Mouse (Mus musculus): Measurements from ENCODE around the gene Mcam. TPM values are rescaled to one million over a fixed set of nuclear protein-coding genes. Genes with fewer than 3 reads are reported as not detected.

The Mcam gene
- total RNA-seq (2021), result 10 to 100 TPM in 1 of 2 experiments, 1 to 10 TPM in 1; 9.0 to 11.6 TPM
- long read RNA-seq, experiment 1, transcript Mcam-201 (16 exons, 2,989 nt), result major isoform, 5 of 9 reads
- long read RNA-seq, experiment 1, partial matches to known transcripts, result 0 of 9 reads
- long read RNA-seq, experiment 1, other reads (novel, unspliced or antisense), result 4 of 9 reads
- long read RNA-seq, experiment 2, partial matches to known transcripts, result 0 of 1 reads
- long read RNA-seq, experiment 2, other reads (novel, unspliced or antisense), result 1 of 1 reads

- TF ChIP-seq CTCF (IDR thresholded peaks at IDR 0.05), result no peak
- intact Hi-C loops (cut with DNase I), result no loop called here
- peak in 1 of 2 experiments; percentile 42 for DNase-seq (ENCODE audit: extremely low spot score in 1 of 2, low spot score in 2 of 2)
- peak within 1 kb of the TSS; percentile 50 for H3K4me3 ChIP-seq
- peak within 1 kb of the TSS; percentile 47 for H3K27ac ChIP-seq
Observed at GRCm38 (mm10) chr9:44134101-44134850, at the start of gene Mcam. Gene Mcam, plus strand, starts transcription at chr9:44134469.

- intact Hi-C loops (cut with DNase I), result loop anchor here (10.0 kb wide), 1 partner anchor 340 kb away; the partner anchor contains the start of gene Nectin1
- Histone ChIP-seq H3K27ac (peak overlapping the region; percentile 96), H3K4me3 (peak overlapping the region; percentile 81)
- DNase-seq (ENCODE audit: extremely low spot score in 1 of 2, low spot score in 2 of 2), result peak; percentile 91 to 95
- TF ChIP-seq CTCF (IDR thresholded peaks at IDR 0.05), result no peak
Observed at GRCm38 (mm10) chr9:44084659-44085229, 49.5 kb upstream of the Mcam start.

GRCm38 (mm10) chr9:44085276-44085675, 49.0 kb upstream of the Mcam start:
- no peak for DNase-seq (ENCODE audit: extremely low spot score in 1 of 2, low spot score in 2 of 2)
- Histone ChIP-seq H3K27ac (peak overlapping the region; percentile 96), H3K4me3 (peak overlapping the region; percentile 81)
- intact Hi-C loops (cut with DNase I), result loop anchor here (10.0 kb wide), 1 partner anchor 340 kb away; the partner anchor contains the start of gene Nectin1
- TF ChIP-seq CTCF (IDR thresholded peaks at IDR 0.05), result no peak

- peak; percentile 59 to 70 for DNase-seq (ENCODE audit: extremely low spot score in 1 of 2, low spot score in 2 of 2)
- Histone ChIP-seq H3K4me3 (peak overlapping the region; percentile 81), H3K27ac (peak overlapping the region; percentile 96)
- no peak for TF ChIP-seq CTCF (IDR thresholded peaks at IDR 0.05)
- intact Hi-C loops (cut with DNase I), result loop anchor here (2.0 to 10.0 kb wide), 3 partner anchors 19 to 341 kb away; partner anchors contain the start of genes Nectin1, Thy1 and Usp2
Observed at GRCm38 (mm10) chr9:44085741-44086665, 48.3 kb upstream of the Mcam start.

GRCm38 (mm10) chr9:44086960-44087359, 47.3 kb upstream of the Mcam start:
- intact Hi-C loops (cut with DNase I), result loop anchor here (2.0 to 10.0 kb wide), 3 partner anchors 20 to 342 kb away; partner anchors contain the start of genes Nectin1, Thy1 and Usp2
- Histone ChIP-seq H3K4me3 (peak overlapping the region; percentile 81), H3K27ac (peak overlapping the region; percentile 96)
- no peak for TF ChIP-seq CTCF (IDR thresholded peaks at IDR 0.05)
- DNase-seq (ENCODE audit: extremely low spot score in 1 of 2, low spot score in 2 of 2), result no peak

- no peak for TF ChIP-seq CTCF (IDR thresholded peaks at IDR 0.05)
- Histone ChIP-seq H3K4me3 (peak overlapping the region; percentile 81), H3K27ac (peak overlapping the region; percentile 96)
- peak in 1 of 2 experiments; percentile 69 for DNase-seq (ENCODE audit: extremely low spot score in 1 of 2, low spot score in 2 of 2)
- intact Hi-C loops (cut with DNase I), result loop anchor here (2.0 to 10.0 kb wide), 3 partner anchors 21 to 343 kb away; partner anchors contain the start of genes Nectin1, Thy1 and Usp2
Observed at GRCm38 (mm10) chr9:44087761-44088455, 46.4 kb upstream of the Mcam start.

- intact Hi-C loops (cut with DNase I), result loop anchor here (10.0 kb wide), 1 partner anchor 344 kb away; the partner anchor contains the start of gene Nectin1
- Histone ChIP-seq H3K4me3 (peak overlapping the region; percentile 16; the same call in 1 of the 2 replicates), H3K27ac (peak overlapping the region; percentile 96)
- TF ChIP-seq CTCF (IDR thresholded peaks at IDR 0.05), result no peak
- DNase-seq (ENCODE audit: extremely low spot score in 1 of 2, low spot score in 2 of 2), result no peak
Observed at GRCm38 (mm10) chr9:44088877-44089608, 45.2 kb upstream of the Mcam start.

- no peak overlapping the region for H3K4me3 ChIP-seq
- H3K27ac ChIP-seq, result peak overlapping the region; percentile 69
- peak; percentile 79 to 94 for DNase-seq (ENCODE audit: extremely low spot score in 1 of 2, low spot score in 2 of 2)
- TF ChIP-seq CTCF (IDR thresholded peaks at IDR 0.05), result peak; percentile 93
- intact Hi-C loops (cut with DNase I), result loop anchor here (2.0 kb wide), 1 partner anchor 17 kb away; no protein-coding TSS in a partner anchor
Observed at GRCm38 (mm10) chr9:44093612-44094503, 40.4 kb upstream of the Mcam start.

GRCm38 (mm10) chr9:44094737-44095136, 39.5 kb upstream of the Mcam start:
- Histone ChIP-seq H3K4me3 (no peak overlapping the region), H3K27ac (no peak overlapping the region)
- no peak for TF ChIP-seq CTCF (IDR thresholded peaks at IDR 0.05)
- intact Hi-C loops (cut with DNase I), result loop anchor here (2.0 to 5.0 kb wide), 2 partner anchors 18 to 112 kb away; no protein-coding TSS in a partner anchor
- DNase-seq (ENCODE audit: extremely low spot score in 1 of 2, low spot score in 2 of 2), result no peak
